Mouse (Mus musculus) kidney, adult 9 months (tissue): Measurements from ENCODE around the gene Mark4.

ENCODE experiments used
- DNase-seq: peaks from one replicate; pipeline ENCODE4 v3.0.0; 2022

Mark4 gene

GRCm38 (mm10) chr7:19388699-19389413, 69.8 kb downstream of the Mark4 start:
- no peak for DNase-seq

GRCm38 (mm10) chr7:19383708-19384107, 74.9 kb downstream of the Mark4 start:
- DNase-seq, result no peak

GRCm38 (mm10) chr7:19382166-19382541, 76.5 kb downstream of the Mark4 start:
- DNase-seq, result no peak

GRCm38 (mm10) chr7:19381377-19382165, 77.0 kb downstream of the Mark4 start, which contains the start of gene Ercc2:
Ercc2 (plus strand) TSS chr7:19382010.
- peak; percentile 99 for DNase-seq

- DNase-seq, result no peak
These were observed 80.6 kb downstream of the Mark4 start for GRCm38 (mm10) chr7:19378049-19378448.

- DNase-seq, result no peak
These were observed 82.6 kb downstream of the Mark4 start for GRCm38 (mm10) chr7:19376019-19376418.

- no peak for DNase-seq
These were observed 83.3 kb downstream of the Mark4 start for GRCm38 (mm10) chr7:19375368-19375767.
